Mouse (Mus musculus) embryonic facial prominence, embryonic 11.5 days (tissue): ENCODE data around the gene Rpl32. TPM values are rescaled to one million over a fixed set of nuclear protein-coding genes. Genes with fewer than 3 reads are reported as not detected.

Source experiments
- ATAC-seq: fragments of 200-750 bp; cut with Nextera tagmentation; replicated peaks from 2 replicates; pipeline ENCODE4 v1.8.0; 2017; ENCODE audit warnings: low read depth; ENCODE audit not compliant: insufficient number of reproducible peaks, low FRiP score, low TSS enrichment
- DNase-seq: peaks from one replicate; pipeline ENCODE4 v3.0.0-alpha.2; 2015; ENCODE audit warnings: low spot score
- H3K27ac ChIP-seq: fragments of 300-500 bp; sonication (generic); replicated peaks from 2 replicates; pipeline ENCODE4 v1.5.1; 2014; ENCODE audit warnings: mild to moderate bottlenecking, low read depth, low read length, control low read depth
- H3K27me3 ChIP-seq: fragments of 300-500 bp; sonication (generic); 2 replicates; pipeline ENCODE4 v1.6.1; 2014; ENCODE audit warnings: mild to moderate bottlenecking, low read length, moderate library complexity, mixed read lengths; ENCODE audit not compliant: control insufficient read depth, insufficient read depth
- H3K36me3 ChIP-seq: fragments of 300-500 bp; sonication (generic); replicated peaks from 2 replicates; pipeline ENCODE4 v1.6.1; 2014; ENCODE audit warnings: low read depth, mild to moderate bottlenecking, low read length, moderate library complexity, mixed read lengths; ENCODE audit not compliant: control insufficient read depth, insufficient read depth
- H3K4me1 ChIP-seq: fragments of 300-500 bp; sonication (generic); 2 replicates; pipeline ENCODE4 v1.6.1; 2014; ENCODE audit warnings: low read length, mixed read lengths; ENCODE audit not compliant: control insufficient read depth, insufficient read depth
- H3K4me2 ChIP-seq: fragments of 300-500 bp; sonication (generic); 2 replicates; pipeline ENCODE4 v1.6.1; 2014; ENCODE audit warnings: low read depth, mild to moderate bottlenecking, control low read depth, low read length, moderate library complexity
- H3K4me3 ChIP-seq: fragments of 300-500 bp; sonication (generic); 2 replicates; pipeline ENCODE4 v1.5.1; 2014; ENCODE audit warnings: low read depth, low read length, control low read depth
- H3K9ac ChIP-seq: fragments of 300-500 bp; sonication (generic); replicated peaks from 2 replicates; pipeline ENCODE4 v1.6.1; 2014; ENCODE audit warnings: mild to moderate bottlenecking, control low read depth, low read length
- H3K9me3 ChIP-seq: fragments of 300-500 bp; sonication (generic); replicated peaks from 2 replicates; pipeline ENCODE4 v1.6.1; 2016; ENCODE audit warnings: mild to moderate bottlenecking, low read length, inconsistent platforms, mixed read lengths; ENCODE audit not compliant: control insufficient read depth
- WGBS: fragments of 180-500 bp; shearing (Covaris S2); extraction: QIAGEN DNeasy Blood & Tissue Kit; methylation state at CpG from one replicate; pipeline ENCODE4 v1.1.7; 2014; 5-methylcytosine and 5-hydroxymethylcytosine counted together
- polyA plus RNA-seq: library from polyadenylated mRNA; unstranded; fragments of >200 nt; fragmentation: Nextera tagmentation; extraction: Ambion mirVana; gene quantifications from 2 replicates; pipeline ENCODE4 v1.2.1, GENCODE M21; 2014

The Rpl32 gene
- polyA plus RNA-seq, 1 experiment from 2014 or later = 2,207 TPM

DNA sequence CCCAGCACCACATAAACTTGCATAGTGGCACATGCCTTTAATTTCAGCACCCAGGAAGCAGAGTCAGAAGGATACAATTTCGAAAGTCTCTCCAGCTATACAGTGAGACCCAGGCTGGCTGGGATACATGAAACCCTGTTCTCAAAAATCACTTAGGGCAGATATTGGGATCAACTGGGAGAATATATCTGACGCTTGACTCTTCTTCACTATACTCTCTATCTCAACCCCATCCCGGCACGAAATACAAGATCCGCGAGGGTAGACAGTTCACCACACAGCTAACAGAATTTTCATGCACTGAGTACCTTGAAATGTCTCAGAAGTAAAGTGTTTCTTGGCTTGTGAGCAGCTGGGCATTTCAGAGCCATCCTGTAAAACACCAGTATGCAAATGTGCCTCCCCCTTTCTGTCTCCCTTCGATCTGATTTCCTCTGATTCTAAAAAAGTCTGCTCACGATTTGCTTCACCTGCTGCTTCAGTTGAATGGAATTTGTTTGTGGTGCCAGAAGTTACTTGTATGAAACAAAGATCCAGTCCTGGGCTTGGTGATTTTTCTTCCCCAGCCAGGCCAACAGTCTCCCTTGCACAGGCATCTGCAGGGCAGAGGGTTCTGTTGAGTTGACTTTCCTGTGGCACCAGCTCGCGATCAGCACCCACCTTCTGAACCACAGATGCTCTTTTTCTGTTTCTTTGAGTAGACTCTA is 40.2 kb upstream of the Rpl32 start:
- H3K4me2 ChIP-seq = no peak overlapping the region
- H3K27ac ChIP-seq = no peak overlapping the region
- DNase-seq (no peak), ATAC-seq (no peak)
- H3K27me3 ChIP-seq = no peaks in the 10 kb centered on the region
- no peaks in the 10 kb centered on the region for H3K9me3 ChIP-seq
- no peaks in the 10 kb centered on the region for H3K4me1 ChIP-seq
- peaks cover 2% of the 10 kb centered on the region; the same call in 1 of the 2 replicates for H3K36me3 ChIP-seq
- H3K4me3 ChIP-seq = no peak overlapping the region
- WGBS = 92% methylated on average over 10 of the region's 10 CpGs
- H3K9ac ChIP-seq = no peak overlapping the region

DNA sequence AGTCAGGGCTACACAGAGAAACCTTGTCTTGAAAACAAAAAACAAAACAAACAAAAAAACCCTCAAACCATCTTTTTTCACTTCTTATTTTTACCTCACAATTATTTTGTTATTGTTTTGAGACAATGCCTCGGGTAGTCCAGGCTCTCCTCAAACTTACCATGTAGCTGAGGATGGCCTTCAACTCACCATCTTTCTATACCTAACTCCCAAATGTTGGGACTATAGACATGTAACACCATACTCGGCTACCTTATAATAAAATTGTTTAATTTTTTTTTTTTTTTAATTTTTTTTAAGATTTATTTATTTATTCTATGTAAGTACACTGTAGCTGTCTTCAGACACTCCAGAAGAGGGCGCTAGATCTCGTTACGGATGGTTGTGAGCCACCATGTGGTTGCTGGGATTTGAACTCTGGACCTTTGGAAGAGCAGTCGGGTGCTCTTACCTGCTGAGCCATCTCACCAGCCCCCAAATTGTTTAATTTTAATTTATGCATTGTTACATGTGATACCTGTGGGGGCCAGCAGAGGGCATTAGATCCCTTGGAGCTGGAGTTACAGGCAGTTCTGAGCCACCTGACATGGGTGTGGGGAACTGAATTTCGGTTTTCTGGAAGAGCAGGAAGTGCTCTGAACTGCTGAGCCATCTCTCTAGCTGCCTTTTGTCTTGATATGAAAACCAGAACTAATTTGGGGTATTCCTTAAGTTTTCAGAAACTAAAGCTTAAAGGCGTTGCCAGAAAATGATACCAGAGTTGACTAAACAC is 38.3 kb upstream of the Rpl32 start:
- WGBS = 58% methylated on average over 5 of the region's 8 CpGs
- Histone ChIP-seq H3K27me3 (no peaks in the 10 kb centered on the region), H3K4me2 (no peak overlapping the region), H3K4me3 (no peak overlapping the region), H3K36me3 (peaks cover 2% of the 10 kb centered on the region), H3K27ac (no peak overlapping the region), H3K9me3 (no peaks in the 10 kb centered on the region), H3K9ac (no peak overlapping the region), H3K4me1 (no peaks in the 10 kb centered on the region)
- ATAC-seq = no peak
- peak; percentile 71 for DNase-seq

- H3K36me3 ChIP-seq = no peaks in the 10 kb centered on the region; the same call in none of the 2 replicates
- no peak overlapping the region for H3K4me2 ChIP-seq
- H3K9ac ChIP-seq = no peak overlapping the region
- H3K27me3 ChIP-seq = no peaks in the 10 kb centered on the region
- WGBS = 94% methylated on average over 4 of the region's 4 CpGs
- H3K4me3 ChIP-seq = no peak overlapping the region
- no peaks in the 10 kb centered on the region for H3K4me1 ChIP-seq
- DNase-seq (no peak), ATAC-seq (no peak)
- H3K9me3 ChIP-seq = no peaks in the 10 kb centered on the region
- H3K27ac ChIP-seq = no peak overlapping the region
These were observed 36.5 kb upstream of the Rpl32 start for GRCm38 (mm10) chr6:115845006-115845405.

DNA sequence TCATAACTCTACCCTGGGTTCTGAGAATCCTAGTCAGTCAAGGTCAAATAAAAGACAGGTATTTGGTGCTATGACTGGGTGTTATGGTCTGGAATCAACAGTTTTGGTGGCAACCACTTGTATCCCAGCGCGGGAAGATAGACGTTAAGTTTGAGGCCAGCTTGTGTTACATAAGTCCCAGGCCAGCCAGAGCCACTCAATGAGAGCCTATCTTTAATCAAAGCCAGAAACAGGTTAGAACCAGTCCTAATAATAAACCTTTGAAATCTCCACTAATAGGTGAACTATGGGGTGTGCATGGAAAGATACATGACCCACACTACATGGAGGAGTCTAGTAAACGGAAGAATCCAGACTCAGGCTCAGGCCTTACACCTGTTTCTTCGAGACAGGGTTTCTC is 30.2 kb upstream of the Rpl32 start:
- Histone ChIP-seq H3K4me1 (no peaks in the 10 kb centered on the region), H3K9ac (no peak overlapping the region), H3K9me3 (no peaks in the 10 kb centered on the region), H3K36me3 (no peaks in the 10 kb centered on the region; the same call in 1 of the 2 replicates), H3K27ac (no peak overlapping the region), H3K27me3 (no peaks in the 10 kb centered on the region), H3K4me2 (peak overlapping the region; percentile 71), H3K4me3 (no peak overlapping the region)
- ATAC-seq (0 out of 2 replicates have a peak, but pooled peaks have one; percentile 19), DNase-seq (peak; percentile 6)
- 64% methylated on average over 5 of the region's 5 CpGs for WGBS

DNA sequence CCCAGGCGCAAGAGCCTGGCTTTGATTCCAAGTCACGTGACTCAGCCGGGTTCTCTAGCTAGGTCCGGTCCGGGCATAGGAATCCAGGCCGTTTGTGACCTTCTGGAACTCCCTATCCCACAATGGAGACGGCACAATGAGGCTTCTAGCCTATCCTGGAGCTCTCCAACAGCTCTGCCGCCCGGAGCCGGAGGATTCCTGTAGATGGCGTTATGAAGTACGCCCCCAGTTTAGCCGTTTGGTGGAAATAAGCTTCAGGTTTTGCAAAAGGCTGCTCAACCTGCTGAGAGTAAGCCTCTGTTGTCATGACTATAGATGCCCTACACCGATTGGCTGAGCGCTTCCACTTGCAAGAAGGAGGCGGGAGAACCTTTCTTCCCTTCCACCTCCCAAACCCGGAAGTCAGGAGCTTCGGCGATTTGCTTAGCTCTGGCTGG is 29.6 kb upstream of the Rpl32 start, which contains the start of gene Efcab12:
Gene Efcab12, minus strand, starts transcription at position 252 of the 437 bp plus-strand sequence.
- Histone ChIP-seq H3K4me3 (peak within 1 kb of the TSS; percentile 24), H3K36me3 (no peaks in the 10 kb centered on the region), H3K9me3 (no peaks in the 10 kb centered on the region), H3K27me3 (no peaks in the 10 kb centered on the region), H3K4me1 (no peaks in the 10 kb centered on the region), H3K9ac (peak within 1 kb of the TSS; percentile 19), H3K27ac (no peak within 1 kb of the TSS), H3K4me2 (peak within 1 kb of the TSS; percentile 71)
- ATAC-seq (peak; percentile 80), DNase-seq (peak; percentile 84)
- WGBS = under 1% methylated on average over 19 of the region's 19 CpGs

DNA sequence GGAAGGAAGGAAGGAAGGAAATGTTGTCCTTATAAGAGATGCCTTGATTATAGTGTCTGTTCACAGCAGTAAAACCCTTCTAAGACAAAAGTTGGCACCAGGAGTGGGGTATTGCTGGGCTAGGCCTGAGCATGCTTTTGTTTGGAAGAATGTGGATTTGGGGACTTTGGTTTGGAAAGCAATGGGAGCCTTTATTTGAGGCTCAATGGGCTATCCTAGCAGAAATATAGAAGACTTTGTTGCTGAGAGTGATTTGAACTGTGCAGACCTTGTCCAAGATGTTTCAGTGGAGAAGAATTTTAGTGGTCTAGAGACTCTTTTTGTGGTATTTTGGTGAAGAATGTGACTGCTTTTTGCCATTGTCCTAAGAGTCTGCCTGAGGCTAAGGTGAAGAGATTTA is 25.3 kb upstream of the Rpl32 start:
- Histone ChIP-seq H3K36me3 (no peaks in the 10 kb centered on the region), H3K9me3 (no peaks in the 10 kb centered on the region), H3K4me1 (no peaks in the 10 kb centered on the region), H3K9ac (no peak overlapping the region), H3K27ac (no peak overlapping the region), H3K4me3 (no peak overlapping the region), H3K4me2 (no peak overlapping the region), H3K27me3 (no peaks in the 10 kb centered on the region)
- ATAC-seq (no peak), DNase-seq (no peak)

- 88% methylated on average over 2 of the region's 2 CpGs for WGBS
- H3K4me3 ChIP-seq = no peak overlapping the region
- no peaks in the 10 kb centered on the region for H3K36me3 ChIP-seq
- DNase-seq (no peak), ATAC-seq (no peak)
- no peak overlapping the region for H3K4me2 ChIP-seq
- H3K27me3 ChIP-seq = no peaks in the 10 kb centered on the region
- no peaks in the 10 kb centered on the region for H3K4me1 ChIP-seq
- H3K9me3 ChIP-seq = no peaks in the 10 kb centered on the region
- H3K9ac ChIP-seq = no peak overlapping the region
- no peak overlapping the region for H3K27ac ChIP-seq
These were observed 23.8 kb upstream of the Rpl32 start for GRCm38 (mm10) chr6:115832152-115832850.
